Mouse (Mus musculus): ENCODE results near the gene Cbln3. TPM values are rescaled to one million over a fixed set of nuclear protein-coding genes. Genes with fewer than 3 reads are reported as not detected.

Gene Cbln3
- total RNA-seq (2021): not detected
- long read RNA-seq, experiment 1: 0 reads
- long read RNA-seq, experiment 2: 0 reads

DNA sequence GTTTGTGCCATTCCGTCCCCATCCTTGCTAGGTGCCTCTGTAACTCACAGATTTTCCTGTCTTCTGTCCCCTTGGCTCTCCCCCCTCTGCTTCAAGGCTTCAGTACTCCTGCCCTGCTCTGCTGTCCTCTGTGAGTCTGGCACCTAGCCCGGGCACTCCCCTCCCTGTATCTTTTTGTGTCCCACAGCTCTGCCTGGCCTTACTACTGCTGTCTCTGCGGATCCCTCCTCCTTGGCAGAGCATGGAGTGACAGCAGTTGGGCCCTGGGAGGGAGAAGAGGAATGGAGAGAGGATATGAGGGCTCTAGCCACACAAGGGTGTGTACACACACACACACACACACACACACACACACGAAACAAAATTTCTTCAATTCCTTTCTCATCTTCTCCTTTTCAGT lies at the start of gene Cbln3:
Gene Cbln3, minus strand, starts transcription at position 227 of the 400 bp plus-strand sequence.
- peak; percentile 63 for DNase-seq

DNA sequence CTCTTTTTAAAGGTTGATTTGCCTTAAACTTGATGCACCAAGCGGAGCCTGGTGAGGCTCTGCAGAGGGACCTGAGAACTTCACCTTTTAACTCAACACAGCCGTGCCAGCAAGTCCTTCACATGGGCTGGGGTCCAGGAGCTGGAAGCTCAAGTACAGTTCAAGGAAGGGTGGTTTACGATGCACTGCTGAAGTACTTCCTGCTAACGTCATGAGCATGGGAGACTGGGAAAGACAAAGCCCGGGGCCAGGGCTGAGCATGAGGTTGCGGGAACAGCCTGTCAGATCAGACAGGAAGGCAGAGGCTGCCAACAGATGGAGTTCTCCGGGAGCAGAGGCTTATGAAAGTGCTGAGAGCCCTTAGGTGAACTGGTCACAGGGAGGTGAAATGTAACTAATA lies 49.4 kb upstream of the Cbln3 start:
- DNase-seq: peak; percentile 37

DNA sequence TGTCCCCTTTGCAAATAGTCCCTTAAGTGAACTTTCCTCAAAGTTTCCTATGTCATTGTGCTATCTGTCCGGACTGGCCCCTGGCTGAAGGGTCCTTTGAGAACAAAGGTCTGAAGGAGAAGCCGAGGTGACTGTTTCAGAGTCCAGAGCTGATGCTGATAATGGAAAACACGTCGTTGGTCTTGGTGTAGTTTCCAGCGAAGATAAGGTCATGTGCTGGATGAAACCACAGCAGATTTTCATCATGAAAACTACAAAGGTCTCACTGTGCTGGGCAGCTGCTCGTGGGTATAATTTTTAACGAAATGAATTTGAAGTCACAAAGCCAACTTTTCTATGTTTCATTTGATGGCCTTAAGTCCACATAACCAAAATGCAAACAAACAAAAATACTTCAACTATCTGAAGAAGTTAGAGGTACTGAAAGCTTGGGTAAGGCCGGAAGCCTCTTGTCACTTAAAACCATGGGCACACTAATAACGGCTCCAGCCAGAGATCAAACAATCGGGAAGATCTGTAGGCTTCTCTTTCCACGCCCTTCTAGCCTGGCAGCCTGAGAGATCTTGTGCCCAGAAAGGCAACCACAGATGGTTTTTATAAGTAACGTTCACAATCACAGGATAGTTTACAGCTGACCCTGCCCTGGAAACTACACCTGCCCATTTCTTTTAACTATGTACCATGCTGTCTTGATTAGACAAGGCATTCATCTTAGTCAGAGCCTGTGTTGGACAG lies 45.2 kb upstream of the Cbln3 start:
- no peak for DNase-seq

DNA sequence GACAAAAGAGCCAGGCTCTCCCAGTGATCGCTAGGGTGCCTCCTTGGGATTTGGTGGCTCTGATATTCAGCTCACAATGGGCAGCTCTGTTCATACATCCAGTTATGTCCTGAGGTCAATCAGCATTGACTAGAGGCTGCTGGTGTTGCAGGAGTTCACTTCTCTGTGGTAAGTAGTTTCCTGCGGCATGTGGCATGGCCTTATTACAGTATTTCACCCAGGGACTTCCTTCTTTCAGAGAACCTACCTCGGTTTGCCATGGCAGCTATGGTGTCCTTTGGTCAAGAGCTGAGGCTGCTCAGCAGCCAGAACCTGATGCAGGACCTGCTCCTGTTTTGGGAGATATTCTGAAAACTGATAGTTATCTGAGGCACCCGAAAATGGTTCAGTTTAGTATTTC lies 42.7 kb upstream of the Cbln3 start:
- no peak for DNase-seq

DNA sequence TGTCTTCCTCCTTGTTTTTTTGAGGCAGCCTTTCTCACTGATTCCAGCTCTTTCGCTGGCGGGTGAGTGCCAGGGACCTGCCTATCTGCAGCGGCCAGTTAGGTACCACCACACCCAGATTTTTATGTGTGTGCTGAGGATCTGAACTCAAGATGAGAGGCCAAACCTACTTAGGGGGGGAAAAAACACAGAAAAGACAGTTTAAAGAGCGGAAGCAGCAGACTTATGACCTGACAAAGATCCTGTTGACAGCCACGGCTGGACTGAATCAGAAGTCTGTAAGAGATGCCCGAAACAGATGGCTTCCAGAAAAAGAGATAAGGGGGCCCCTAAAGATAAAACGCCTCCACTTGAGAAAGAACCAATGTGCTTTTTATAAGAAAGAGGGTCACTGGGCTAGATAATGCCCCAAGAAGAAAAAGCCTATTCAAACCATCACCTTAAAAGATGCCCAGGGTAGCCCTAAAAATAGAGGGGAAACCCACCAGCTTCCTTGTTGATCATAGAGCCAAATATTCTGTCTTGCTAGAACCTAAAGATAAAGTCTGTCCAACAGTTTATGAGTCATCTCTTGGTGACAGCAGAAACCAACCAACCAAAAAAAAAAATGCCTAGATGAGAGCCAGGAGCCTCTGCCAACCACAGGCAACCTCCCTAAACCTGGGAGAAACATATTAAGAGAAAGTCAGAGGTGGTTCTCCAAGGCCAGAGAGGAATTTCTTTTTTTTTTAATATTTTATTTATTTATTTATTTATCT lies 38.5 kb upstream of the Cbln3 start:
- DNase-seq: no peak

DNA sequence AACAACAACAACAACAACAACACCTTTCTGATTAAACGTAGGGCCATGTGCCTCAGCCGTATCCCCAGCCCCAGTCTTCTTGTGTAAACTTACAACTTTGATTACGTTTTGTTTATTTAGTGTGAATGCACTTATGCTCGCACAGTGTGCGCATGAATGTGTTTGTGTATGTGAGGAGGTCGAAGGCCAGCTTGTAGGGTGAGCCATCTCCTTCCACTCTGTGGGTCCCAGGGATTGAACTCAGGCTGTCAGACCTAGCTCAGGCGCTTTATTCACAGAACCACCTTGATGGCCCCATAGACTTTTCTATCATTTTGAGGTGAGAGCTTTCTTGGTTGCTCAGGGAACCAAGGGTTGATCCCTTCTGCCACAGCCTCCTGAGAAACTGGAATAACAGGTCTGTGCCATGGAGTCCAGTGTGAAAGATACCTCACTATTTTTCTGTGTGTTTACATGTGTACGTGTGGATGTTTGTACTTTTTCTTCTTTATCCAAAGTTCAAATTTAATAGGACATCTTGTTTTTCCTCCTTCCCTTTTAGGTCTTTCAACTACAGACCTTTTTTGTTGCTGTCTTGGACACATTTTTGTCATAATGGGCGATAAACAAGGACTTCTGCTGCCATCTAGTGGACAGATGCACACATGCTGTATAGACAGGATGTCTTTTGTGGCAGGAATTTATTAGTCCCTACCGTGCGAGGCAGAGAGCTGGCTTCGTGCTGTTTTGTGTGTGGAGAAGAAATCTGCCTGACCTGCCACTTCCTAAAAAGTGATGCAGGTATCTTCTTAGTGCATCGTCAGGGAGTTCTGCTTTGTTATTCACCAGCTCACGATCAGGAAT lies 34.3 kb upstream of the Cbln3 start:
- no peak for DNase-seq

DNA sequence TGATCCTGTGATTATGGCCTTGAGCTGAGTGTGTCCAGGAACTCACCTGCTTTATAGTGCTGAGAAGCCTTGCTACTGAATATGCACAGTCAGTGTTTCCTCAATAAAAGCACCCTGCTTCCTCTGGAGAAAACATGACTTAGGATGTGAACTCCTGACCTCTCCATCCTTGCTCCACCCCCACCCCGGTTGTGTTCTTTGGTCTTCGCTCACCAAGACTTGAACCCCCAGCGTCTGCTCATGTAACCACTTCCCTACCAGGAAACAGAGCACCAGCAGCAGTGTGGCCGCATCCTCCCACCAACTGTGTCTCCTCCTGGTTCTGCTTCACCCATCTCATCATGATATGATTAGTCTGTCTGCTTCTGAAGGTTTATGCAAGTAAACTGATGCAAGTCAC lies 29.2 kb upstream of the Cbln3 start:
- no peak for DNase-seq

DNA sequence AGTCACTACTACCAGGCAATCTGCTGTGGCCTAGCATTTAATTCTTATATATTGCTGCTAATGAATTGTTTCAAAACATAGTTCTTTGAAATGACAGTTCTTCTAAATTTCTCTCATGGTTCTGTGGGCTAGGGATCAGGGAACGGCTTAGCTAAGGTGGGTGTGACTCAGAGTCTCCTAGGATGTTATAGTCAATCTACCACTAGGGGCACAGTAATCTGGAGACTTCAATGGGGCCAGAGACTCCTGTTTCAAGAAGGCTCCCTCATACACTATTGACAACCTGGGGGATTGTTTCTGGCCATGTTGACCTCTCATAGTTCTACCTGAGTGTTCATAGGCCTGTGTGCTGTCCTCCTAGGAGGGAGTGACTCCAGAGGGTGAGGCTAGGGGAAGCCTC lies 21.3 kb upstream of the Cbln3 start:
- no peak for DNase-seq

DNA sequence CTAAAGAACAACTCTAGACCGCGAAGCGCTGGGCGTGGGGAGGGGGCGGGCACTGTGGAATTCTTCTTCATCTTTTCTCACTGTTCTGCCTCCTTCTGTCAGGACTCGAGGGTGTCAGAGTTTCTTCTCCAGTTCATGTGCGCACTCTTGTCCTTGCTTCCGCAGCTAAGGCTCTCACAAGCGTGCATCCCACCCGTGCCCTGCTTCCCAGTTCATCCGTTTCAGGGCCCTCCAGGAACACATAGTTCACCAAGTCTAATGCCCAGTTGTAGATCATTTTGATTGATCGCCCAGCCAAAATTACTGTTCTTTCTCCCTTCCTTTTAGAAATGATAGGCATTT lies 16.2 kb upstream of the Cbln3 start:
- DNase-seq: no peak

DNA sequence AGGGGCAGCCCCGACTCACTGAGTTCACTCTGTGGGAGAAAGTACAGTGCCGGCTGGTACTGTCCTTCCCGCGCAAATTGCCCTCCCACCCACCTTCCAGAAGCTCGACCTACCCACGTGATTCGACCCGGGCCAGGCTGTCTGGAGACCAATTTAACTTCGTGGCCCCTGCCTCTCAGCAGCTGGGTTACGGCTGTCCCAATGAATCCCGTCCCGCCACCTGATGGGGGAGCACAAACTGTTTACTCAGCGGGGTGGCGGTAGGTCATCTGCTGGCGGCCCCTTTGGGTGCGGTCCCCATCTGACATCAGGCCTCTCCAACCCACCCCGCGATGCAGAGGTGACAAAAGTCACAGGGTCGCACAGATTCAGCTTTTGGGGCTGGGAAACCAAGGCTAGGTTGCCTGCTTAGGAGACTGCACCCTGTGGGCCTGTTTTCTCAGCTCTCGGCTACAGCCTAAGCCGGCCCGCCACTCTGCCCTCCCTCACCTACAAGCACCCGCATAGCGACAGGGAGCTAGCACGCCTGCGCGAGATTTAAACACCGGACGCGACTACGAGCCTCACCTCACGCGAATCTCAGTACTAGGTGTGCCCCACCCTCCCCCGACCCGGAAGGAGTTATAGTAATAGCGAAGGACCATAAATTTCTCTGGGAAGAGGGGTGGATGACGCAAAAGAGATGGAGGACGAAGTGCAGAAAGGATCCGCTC lies 15.7 kb upstream of the Cbln3 start, which contains the start of gene Sdr39u1:
Gene Sdr39u1, minus strand, starts transcription at position 593 of the 713 bp plus-strand sequence.
- peak; percentile 84 for DNase-seq

DNA sequence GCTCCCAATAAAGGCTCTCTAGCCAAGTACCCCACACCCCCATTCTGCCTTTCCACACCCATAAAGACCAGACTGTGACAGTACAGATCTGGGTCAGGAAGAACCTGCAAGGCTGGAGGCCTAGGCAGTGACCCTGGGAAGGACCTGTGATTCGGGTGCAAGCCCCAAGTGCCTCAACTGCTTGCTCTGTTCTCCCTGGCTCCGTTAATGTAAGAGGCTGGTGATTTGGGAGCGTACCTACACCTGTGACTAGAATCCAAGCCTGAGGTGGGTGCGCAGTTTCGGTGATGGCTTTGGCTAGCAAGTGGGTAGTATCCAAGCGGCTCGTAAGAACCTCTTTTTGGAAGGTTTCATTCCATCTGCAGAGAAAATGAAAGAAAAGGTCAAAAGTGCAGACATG lies 14.8 kb upstream of the Cbln3 start:
- DNase-seq: no peak

DNA sequence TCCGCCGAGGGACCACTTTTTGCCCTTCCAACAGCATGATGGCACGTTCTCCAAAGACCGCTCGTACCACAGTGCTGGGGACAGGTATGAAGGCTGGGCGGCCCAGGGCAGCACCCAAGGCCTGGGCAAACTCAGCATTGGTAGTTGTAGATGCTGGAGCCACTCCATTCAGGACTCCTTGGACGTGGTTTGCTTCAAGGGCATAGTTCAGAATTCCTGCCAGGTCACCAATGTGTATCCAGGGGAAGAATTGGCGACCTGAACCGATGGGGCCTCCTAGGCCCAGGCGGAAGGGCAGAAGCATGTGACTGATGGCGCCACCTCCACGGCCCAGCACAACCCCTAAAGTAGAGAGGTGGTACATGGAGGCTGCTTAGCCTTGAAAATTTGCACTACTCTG lies 13.5 kb upstream of the Cbln3 start:
- no peak for DNase-seq

DNA sequence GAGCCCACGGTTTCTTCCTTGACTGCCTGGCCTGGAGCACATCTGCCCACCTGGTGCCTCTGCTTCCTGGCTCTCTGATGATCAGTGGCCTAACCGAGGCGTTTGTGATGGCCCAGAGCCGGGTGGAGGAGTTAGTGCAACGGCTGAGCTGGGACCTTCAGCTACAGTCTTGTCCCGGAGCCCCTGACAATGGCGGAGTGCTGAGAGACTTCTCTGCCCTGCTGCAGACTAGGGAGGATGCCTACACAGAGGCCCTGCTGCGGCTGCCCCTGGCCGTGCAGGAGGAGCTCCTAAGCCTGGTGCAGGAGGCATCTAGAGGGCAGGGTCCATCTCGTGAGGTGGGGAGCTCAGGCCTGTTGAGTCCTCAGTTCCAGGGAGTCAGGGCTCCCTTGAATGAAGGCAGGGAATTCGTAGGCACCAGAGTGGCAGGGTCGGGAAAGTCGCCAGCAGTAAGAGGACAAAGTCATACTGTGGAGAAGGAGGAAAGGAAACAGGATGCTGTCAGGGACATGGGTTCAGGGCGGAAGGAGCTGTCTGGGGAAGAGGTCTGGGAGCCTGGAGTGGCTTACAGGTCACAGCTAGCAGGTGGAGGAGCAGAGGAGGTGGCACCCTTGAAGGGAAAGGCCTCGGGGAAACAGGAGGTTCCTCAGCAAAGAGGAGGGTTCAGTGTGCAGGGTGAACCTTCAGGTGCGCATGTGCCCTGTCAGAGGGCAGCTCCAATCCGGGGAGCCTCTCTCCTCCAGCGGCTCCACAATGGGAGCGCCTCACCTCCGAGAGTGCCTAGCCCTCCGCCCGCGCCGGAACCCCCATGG lies 2.6 kb upstream of the Cbln3 start:
- no peak for DNase-seq

DNA sequence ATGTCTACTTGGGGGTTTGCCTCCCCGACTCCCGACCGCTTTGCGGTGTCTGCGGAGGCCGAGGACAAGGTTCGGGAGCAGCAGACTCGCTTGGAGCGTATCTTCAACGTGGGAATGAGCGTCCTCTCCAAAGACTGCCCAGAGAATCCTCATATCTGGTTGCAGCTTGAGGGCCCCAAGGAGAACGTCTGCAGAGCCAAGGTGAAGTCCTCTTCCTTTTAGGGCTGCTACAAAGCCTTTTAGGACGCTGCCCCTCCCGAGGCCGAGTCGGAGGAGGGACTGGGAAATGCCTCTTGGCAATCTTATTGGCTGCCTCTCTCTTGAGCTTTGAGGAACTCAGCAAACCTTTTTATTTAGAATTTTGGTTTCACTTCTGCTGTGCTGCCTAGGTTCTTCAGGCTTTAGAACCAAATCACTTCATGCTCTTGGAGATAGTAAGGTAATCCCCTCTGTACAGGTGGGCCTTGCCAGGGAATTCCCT lies 1.6 kb upstream of the Cbln3 start:
- peak; percentile 44 for DNase-seq

DNA sequence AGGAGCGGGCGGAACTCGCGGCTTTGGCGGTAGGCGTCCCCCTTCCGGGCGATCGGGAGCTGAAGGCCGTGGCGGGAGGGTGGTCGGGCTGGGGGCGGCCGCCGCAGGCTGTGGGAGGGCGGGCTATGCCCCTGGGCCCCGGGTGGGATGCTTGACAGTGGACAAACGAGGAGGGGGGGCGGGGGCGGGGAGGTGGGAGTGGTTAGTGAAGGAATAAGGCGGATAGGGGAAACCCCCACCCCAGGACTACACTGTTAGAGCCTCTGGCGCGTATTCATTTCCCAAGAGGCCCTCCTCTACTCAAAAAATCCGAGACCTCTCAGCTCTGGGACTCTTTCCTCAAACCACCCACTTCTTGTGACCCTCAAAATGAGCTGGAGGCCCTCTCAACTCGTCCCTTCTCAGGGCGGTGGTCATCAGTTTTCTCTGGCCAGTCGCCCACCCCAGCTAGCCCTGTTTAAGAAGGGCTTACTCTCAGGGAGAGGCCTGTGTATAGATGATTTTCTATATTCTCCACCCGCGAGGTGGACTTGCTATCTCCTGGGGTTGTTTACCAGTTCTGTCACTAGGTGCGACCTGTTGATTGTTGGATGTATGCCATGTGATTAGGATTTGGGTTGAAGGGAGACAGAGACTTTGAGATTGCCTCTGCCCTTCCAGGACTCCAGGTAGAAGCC lies 1.1 kb upstream of the Cbln3 start:
- DNase-seq: no peak

DNA sequence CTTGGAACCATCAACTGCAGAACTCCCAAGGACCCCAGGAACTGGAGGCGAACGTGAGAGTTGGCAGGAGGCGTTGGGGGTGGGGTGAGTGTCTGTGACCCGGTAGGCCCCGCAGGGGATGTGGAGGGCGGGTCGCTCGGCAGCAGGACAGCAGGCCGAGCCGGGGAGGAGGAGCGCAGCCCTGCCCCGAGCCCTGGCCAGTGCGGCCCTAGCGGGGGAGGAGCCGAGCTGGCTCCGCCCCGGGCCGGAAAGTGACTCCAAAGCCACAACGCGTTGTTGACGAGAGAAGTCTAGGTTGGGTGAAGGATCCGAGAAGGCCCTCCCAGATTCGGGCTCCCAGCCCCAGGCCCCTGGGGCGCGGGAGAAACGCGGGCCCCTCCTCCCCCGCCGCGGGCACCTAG lies 521 bp upstream of the Cbln3 start, which contains the start of gene Khnyn:
Gene Khnyn, plus strand, starts transcription at position 235 of the 401 bp plus-strand sequence.
- DNase-seq: peak; percentile 95

DNA sequence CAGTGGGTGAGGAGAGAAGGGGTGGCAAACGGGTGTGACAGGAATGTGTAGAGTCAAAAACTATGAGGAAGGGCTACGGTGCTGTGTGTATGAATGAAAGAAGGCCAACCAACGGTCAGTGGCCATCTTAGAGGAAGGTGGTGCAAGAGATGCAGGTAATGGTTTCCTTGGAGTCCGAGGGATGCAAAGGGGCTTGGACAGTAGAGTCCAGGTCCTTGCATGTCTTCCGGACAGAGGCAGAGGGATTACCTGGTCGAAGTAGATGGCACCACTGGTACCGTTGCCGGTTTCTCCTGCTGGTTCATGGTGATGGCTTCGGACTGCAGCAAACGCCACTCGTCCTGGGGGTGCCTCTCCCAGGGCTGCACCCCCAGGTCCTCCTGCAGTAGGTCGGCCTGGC lies 529 bp downstream of the Cbln3 start:
- DNase-seq: no peak

DNA sequence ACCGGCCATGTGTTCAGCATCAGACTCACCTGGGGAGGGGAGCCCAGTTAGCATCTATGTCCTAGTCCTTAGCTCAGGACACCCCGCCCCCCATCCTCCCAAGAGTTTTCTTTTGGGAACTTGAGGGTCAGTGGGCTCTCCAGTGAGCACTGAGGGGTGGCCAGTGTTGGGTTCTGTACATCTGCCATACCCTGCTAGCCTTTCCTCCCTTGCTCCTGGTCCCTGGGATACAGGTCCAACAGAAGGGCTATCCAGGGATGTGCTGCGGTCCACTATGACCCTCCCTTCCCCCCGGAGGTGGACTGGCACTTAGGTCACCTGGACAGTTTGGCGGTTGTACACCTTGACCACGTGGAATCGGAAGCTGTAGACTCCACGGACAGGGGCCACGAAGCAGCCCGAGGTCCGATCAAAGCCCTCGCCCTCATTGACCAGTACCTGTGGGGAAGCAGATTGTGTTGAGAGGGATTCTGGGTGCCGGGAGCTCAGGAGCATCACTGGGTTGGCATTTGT lies 987 bp downstream of the Cbln3 start:
- no peak for DNase-seq

DNA sequence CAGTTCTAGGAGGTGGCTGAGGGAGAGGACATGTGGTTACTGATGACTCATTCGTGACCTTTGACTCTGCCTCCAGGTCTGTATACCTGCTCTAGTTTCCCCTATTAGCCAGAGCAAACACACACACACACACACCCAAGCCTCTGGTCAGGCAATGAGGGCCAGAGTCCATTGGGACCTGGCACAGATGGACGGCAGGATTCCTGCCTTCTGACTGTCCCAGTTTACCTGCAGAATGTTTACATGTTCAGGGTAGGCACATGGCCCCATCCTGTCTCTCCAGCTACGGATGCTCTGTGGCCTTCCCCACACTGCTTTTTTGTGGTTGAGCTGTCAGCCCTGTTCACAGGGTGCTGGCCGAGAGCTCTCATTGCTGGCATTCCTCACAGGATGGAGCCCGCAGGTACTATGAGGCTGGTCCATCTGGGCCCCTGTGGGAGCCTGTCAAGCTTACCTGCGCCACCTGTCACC lies 2.0 kb downstream of the Cbln3 start:
- no peak for DNase-seq

DNA sequence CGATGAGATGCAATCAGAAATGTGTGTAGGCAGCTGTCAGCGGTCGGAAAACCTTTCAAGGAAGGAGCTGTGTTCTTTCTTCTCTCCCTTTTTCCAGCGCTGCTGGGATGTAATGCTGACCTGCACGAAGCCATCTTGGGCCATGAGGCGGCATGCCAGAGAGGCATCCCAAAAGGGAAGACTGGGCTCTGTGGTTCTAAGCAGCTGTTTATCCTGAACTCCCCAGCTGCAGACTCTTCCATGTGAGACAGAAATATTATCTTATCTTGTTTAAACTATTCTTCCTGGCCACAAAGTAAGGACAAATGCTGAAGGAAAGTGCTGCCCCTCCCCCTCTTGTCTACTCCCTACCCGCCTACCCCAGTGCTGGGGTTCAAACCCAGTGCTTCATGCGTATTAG lies 3.2 kb downstream of the Cbln3 start:
- DNase-seq: no peak
